Comparison of ENCODE assay signal across 36 mouse cellular contexts in genomic region chr15:42280810-42281209, GRCm38 (mm10).
"Had no signal": no experiment of that assay in that cellular context is flagged by ENCODE, and none has a peak within 500 bp of the region (broad histone marks: within the 10 kb centered on the region; RNA-seq: fewer than 3 reads in every experiment).

No protein-coding gene starts in this region.

- H3K27me3 ChIP-seq: heart, embryonic 12.5 days; heart, embryonic 13.5 days; heart, embryonic 15.5 days; hindbrain, embryonic 12.5 days; hindbrain, embryonic 13.5 days; hindbrain, embryonic 15.5 days; intestine, embryonic 15.5 days; kidney, embryonic 15.5 days had no signal

- H3K9me3 ChIP-seq: heart, embryonic 10.5 days; heart, embryonic 12.5 days; heart, embryonic 13.5 days; heart, embryonic 15.5 days; hindbrain, embryonic 10.5 days; hindbrain, embryonic 12.5 days; hindbrain, embryonic 13.5 days; hindbrain, embryonic 15.5 days; intestine, embryonic 15.5 days; kidney, embryonic 15.5 days had no signal

- H3K36me3 ChIP-seq: heart, embryonic 10.5 days; heart, embryonic 12.5 days; heart, embryonic 13.5 days; heart, embryonic 15.5 days; hindbrain, embryonic 10.5 days; hindbrain, embryonic 12.5 days; hindbrain, embryonic 13.5 days; hindbrain, embryonic 15.5 days; intestine, embryonic 15.5 days; kidney, embryonic 15.5 days had no signal

- H3K4me1 ChIP-seq: heart, embryonic 10.5 days; heart, embryonic 12.5 days; heart, embryonic 13.5 days; heart, embryonic 15.5 days; hindbrain, embryonic 10.5 days; hindbrain, embryonic 12.5 days; hindbrain, embryonic 13.5 days; hindbrain, embryonic 15.5 days; intestine, embryonic 15.5 days; kidney, embryonic 15.5 days had no signal

- H3K9ac ChIP-seq: heart, embryonic 12.5 days; heart, embryonic 13.5 days; heart, embryonic 15.5 days; hindbrain, embryonic 12.5 days; hindbrain, embryonic 13.5 days; hindbrain, embryonic 14.5 days; hindbrain, embryonic 15.5 days; intestine, embryonic 15.5 days; kidney, embryonic 15.5 days had no signal

- H3K4me2 ChIP-seq: heart, embryonic 11.5 days; heart, embryonic 12.5 days; heart, embryonic 13.5 days; heart, embryonic 15.5 days; hindbrain, embryonic 12.5 days; hindbrain, embryonic 13.5 days; hindbrain, embryonic 14.5 days; hindbrain, embryonic 15.5 days; intestine, embryonic 15.5 days; kidney, embryonic 15.5 days had no signal

- H3K27ac ChIP-seq: heart, adult 2 months; heart, embryonic 10.5 days; heart, embryonic 13.5 days; heart, embryonic 15.5 days; hindbrain, embryonic 10.5 days; hindbrain, embryonic 12.5 days; hindbrain, embryonic 13.5 days; hindbrain, embryonic 14.5 days; hindbrain, embryonic 15.5 days; hindbrain, postnatal 0 days; intestine, embryonic 15.5 days; kidney, embryonic 15.5 days; kidney, postnatal 0 days; layer of hippocampus, adult 2 months had no signal

- DNase-seq: heart, adult 18-20 months; heart, adult 2 months; heart, postnatal 10 days; heart, postnatal 14 days; heart, postnatal 36 days; heart, postnatal 4 days; kidney, adult 11 months; kidney, adult 18-20 months; kidney, adult 2 months; kidney, adult 8-10 months; kidney, adult 9 months; kidney, postnatal 10 days; kidney, postnatal 14 days; kidney, postnatal 25 days; kidney, postnatal 36 days; kidney, postnatal 4 days; layer of hippocampus, adult 9-11 months had no signal

- ATAC-seq: hindbrain, embryonic 16.5 days; hindbrain, postnatal 0 days; inflammation-experienced regulatory T-cells, adult 6 months; intestine, embryonic 15.5 days; intestine, embryonic 16.5 days; intestine, postnatal 0 days had no signal

- H3K4me3 ChIP-seq: heart, adult 2 months; heart, embryonic 10.5 days; heart, embryonic 12.5 days; heart, embryonic 13.5 days; heart, embryonic 15.5 days; hindbrain, embryonic 10.5 days; hindbrain, embryonic 12.5 days; hindbrain, embryonic 13.5 days; hindbrain, embryonic 15.5 days; intestine, embryonic 15.5 days; kidney, embryonic 15.5 days; layer of hippocampus, adult 2 months had no signal
